Mouse (Mus musculus): Measurements from ENCODE around the gene Gm49673. TPM values are rescaled to one million over a fixed set of nuclear protein-coding genes. Genes with fewer than 3 reads are reported as not detected.

Gene Gm49673
- 0.32 and 0.38 TPM in 2 replicates for total RNA-seq (2023)

GRCm38 (mm10) chr17:8147439-8148316 is at the start of gene Gm49673, which contains the start of gene Rnaset2a:
Gm49673 (minus strand) TSS chr17:8147788.
Rnaset2a (minus strand) TSS chr17:8148097.

GRCm38 (mm10) chr17:8164701-8165607 is 17.4 kb upstream of the Gm49673 start, which contains the start of gene Fgfr1op:
Fgfr1op (plus strand) TSS chr17:8165501.

Other genes starting within 250 kb of the Gm49673 start
- 131 and 146 TPM in 2 replicates for gene Tagap, start 221.8 kb downstream of the Gm49673 start, total RNA-seq (2023)
- 18.2 and 25.5 TPM in 2 replicates for gene Rsph3a, start 202.2 kb downstream of the Gm49673 start, total RNA-seq (2023)
- gene Rnaset2a, start 309 bp upstream of the Gm49673 start, total RNA-seq (2023), result 24.0 and 30.5 TPM in 2 replicates
- gene Fgfr1op, start 17.7 kb upstream of the Gm49673 start, total RNA-seq (2023), result 16.8 and 24.5 TPM in 2 replicates
- gene Ccr6, start 88.3 kb upstream of the Gm49673 start, total RNA-seq (2023), result not detected in 2 replicates
- gene Mpc1, start 135.1 kb upstream of the Gm49673 start, total RNA-seq (2023), result 65.4 and 68.7 TPM in 2 replicates
- gene Sft2d1, start 163.3 kb upstream of the Gm49673 start, total RNA-seq (2023), result 94.6 and 108 TPM in 2 replicates
- 0.43 TPM in 1 of 2 replicates, not detected in the other for gene Prr18, start 189.7 kb upstream of the Gm49673 start, total RNA-seq (2023)
- not detected in 2 replicates for gene T2, start 208.2 kb upstream of the Gm49673 start, total RNA-seq (2023)